ENCODE assay signal across 8 mouse cellular contexts in genomic region chr11:77802341-77802865, GRCm38 (mm10). TPM values are rescaled to one million over a fixed set of nuclear protein-coding genes. Genes with fewer than 3 reads are reported as not detected.
A peak's percentile ranks its signal among the peaks of the same experiment; 100 is the strongest.
DNase-seq lines count a peak whose midpoint lies in the region; ATAC-seq and TF ChIP-seq lines count a peak whose summit lies in the region.

No protein-coding gene starts in this region.

- H3K4me3 ChIP-seq in layer of hippocampus, adult 2 months: no peak overlapping the region; the same call in 1 of the 2 replicates
- H3K4me3 ChIP-seq in gastrocnemius, adult 2 months: peak overlapping the region; percentile 73
- no peak overlapping the region for H3K4me3 ChIP-seq in limb, embryonic 13.5 days

- ATAC-seq in limb, embryonic 13.5 days (ENCODE audit: low FRiP score, low read depth): no peak

- H3K4me1 ChIP-seq in limb, embryonic 13.5 days: peaks cover 17% of the 10 kb centered on the region

- H3K36me3 ChIP-seq in limb, embryonic 13.5 days: no peaks in the 10 kb centered on the region

- H3K27me3 ChIP-seq in limb, embryonic 13.5 days: no peaks in the 10 kb centered on the region

- intact Hi-C loops in gastrocnemius, adult 2 months (cut with DNase I): loop anchor here (5.0 kb wide), 1 partner anchor 115 kb away; the partner anchor contains the start of gene Nufip2

- no peak overlapping the region for H3K9ac ChIP-seq in limb, embryonic 13.5 days

- H3K27ac ChIP-seq in layer of hippocampus, adult 2 months: peak overlapping the region; percentile 92
- peak overlapping the region; percentile 98 for H3K27ac ChIP-seq in gastrocnemius, adult 2 months
- no peak overlapping the region for H3K27ac ChIP-seq in limb, embryonic 13.5 days

- WGBS in limb, embryonic 13.5 days: 76% methylated on average over 9 of the region's 9 CpGs

- no peak for DNase-seq in layer of hippocampus, adult 2 months (ENCODE audit: low spot score in 2 of 2)
- no peak for DNase-seq in layer of hippocampus, adult 9-10 months (ENCODE audit: low spot score)
- peak; percentile 85 for DNase-seq in gastrocnemius, adult 2 months
- peak; percentile 70 for DNase-seq in naive thymus-derived CD4-positive, alpha-beta T cell, adult 2 months (ENCODE audit: low read depth)
- no peak for DNase-seq in frontal cortex, adult 2 months (ENCODE audit: extremely low spot score in 1 of 2, low spot score in 1 of 2)
- no peak for DNase-seq in cerebellum, postnatal 4 days (ENCODE audit: low spot score in 2 of 2)
- DNase-seq in layer of hippocampus, adult 18-20 months (ENCODE audit: low spot score in 2 of 2): no peak

- H3K9me3 ChIP-seq in limb, embryonic 13.5 days: no peaks in the 10 kb centered on the region

- TF ChIP-seq CTCF in layer of hippocampus, adult 2 months (conservative IDR thresholded peaks at IDR 0.05): no peak
- TF ChIP-seq CTCF in gastrocnemius, adult 2 months (IDR thresholded peaks at IDR 0.05): no peak

- H3K4me2 ChIP-seq in limb, embryonic 13.5 days (replicated peaks): peak overlapping the region; percentile 48

RNA-seq across cellular contexts. Expression of gene Gm10277, which starts 14.9 kb away (rescaled TPM):
- total RNA-seq in layer of hippocampus, adult 2 months (2021): not detected
- total RNA-seq in gastrocnemius, adult 2 months (2021): not detected
- polyA plus RNA-seq in limb, embryonic 13.5 days (2015; fragmentation: Nextera tagmentation; extraction: Ambion mirVana): 1.8 and 2.4 TPM in 2 replicates
- not detected in 2 replicates for polyA plus RNA-seq in frontal cortex, adult 2 months (2012; rRNA removed)
- total RNA-seq in layer of hippocampus, adult 18-20 months (2021): not detected

RNA-seq across cellular contexts. Expression of gene Myo18a, which starts 39.4 kb away (rescaled TPM):
- total RNA-seq in layer of hippocampus, adult 2 months (2021): 100 to 1,000 TPM; 137 to 156 TPM
- 100 to 1,000 TPM; 345 to 399 TPM for total RNA-seq in gastrocnemius, adult 2 months (2021)
- polyA plus RNA-seq in limb, embryonic 13.5 days (2015; fragmentation: Nextera tagmentation; extraction: Ambion mirVana): 33.7 and 40.5 TPM in 2 replicates
- polyA plus RNA-seq in frontal cortex, adult 2 months (2012; rRNA removed): 67.7 and 73.8 TPM in 2 replicates
- 100 to 1,000 TPM; 130 to 137 TPM for total RNA-seq in layer of hippocampus, adult 18-20 months (2021)

Comparison
In these comparisons a context has a peak if more than half of its experiments do, and no peak if none do; other contexts are left out.
1. DNase-seq: peak in gastrocnemius, adult 2 months (single experiment) and naive thymus-derived CD4-positive, alpha-beta T cell, adult 2 months (single experiment); none in layer of hippocampus, adult 2 months (0 of 2), layer of hippocampus, adult 9-10 months (single experiment), frontal cortex, adult 2 months (0 of 2), cerebellum, postnatal 4 days (0 of 2) and layer of hippocampus, adult 18-20 months (0 of 2).